Mouse (Mus musculus) heart, embryonic 15.5 days (tissue): ENCODE results near the gene Gm35549. TPM values are rescaled to one million over a fixed set of nuclear protein-coding genes. Genes with fewer than 3 reads are reported as not detected.

Experiments used
- ATAC-seq: fragments of 200-750 bp; cut with Nextera tagmentation; replicated peaks from 2 replicates; pipeline ENCODE4 v1.8.0; 2017; ENCODE audit warnings: low read depth, moderate TSS enrichment; ENCODE audit not compliant: insufficient number of reproducible peaks, insufficient read depth, low FRiP score
- H3K27ac ChIP-seq: fragments of 300-500 bp; sonication (generic); 2 replicates; pipeline ENCODE4 v1.5.1; 2015; ENCODE audit warnings: mild to moderate bottlenecking, inconsistent platforms
- H3K27me3 ChIP-seq: fragments of 300-500 bp; sonication (generic); 2 replicates; pipeline ENCODE4 v1.6.1; 2015; ENCODE audit warnings: inconsistent platforms
- H3K36me3 ChIP-seq: fragments of 300-500 bp; sonication (generic); 2 replicates; pipeline ENCODE4 v1.6.1; 2015; ENCODE audit warnings: mild to moderate bottlenecking, inconsistent platforms
- H3K4me1 ChIP-seq: fragments of 300-500 bp; sonication (generic); replicated peaks from 2 replicates; pipeline ENCODE4 v1.6.1; 2015; ENCODE audit warnings: inconsistent platforms
- H3K4me2 ChIP-seq: fragments of 300-500 bp; sonication (generic); 2 replicates; pipeline ENCODE4 v1.6.1; 2015; ENCODE audit warnings: inconsistent platforms, mild to moderate bottlenecking, moderate library complexity
- H3K4me3 ChIP-seq: fragments of 300-500 bp; sonication (generic); 2 replicates; pipeline ENCODE4 v1.5.1; 2015; ENCODE audit warnings: mild to moderate bottlenecking, inconsistent platforms
- H3K9ac ChIP-seq: fragments of 300-500 bp; sonication (generic); 2 replicates; pipeline ENCODE4 v1.6.1; 2015; ENCODE audit warnings: mild to moderate bottlenecking, inconsistent platforms
- H3K9me3 ChIP-seq: fragments of 300-500 bp; sonication (generic); replicated peaks from 2 replicates; pipeline ENCODE4 v1.6.1; 2016; ENCODE audit warnings: inconsistent platforms
- WGBS: fragments of 180-500 bp; shearing (Covaris S2); methylation state at CpG from one replicate; pipeline ENCODE4 v1.1.7; 2015; ENCODE audit warnings: mixed read lengths; 5-methylcytosine and 5-hydroxymethylcytosine counted together
- polyA plus RNA-seq: library from polyadenylated mRNA; unstranded; fragments of >200 nt; fragmentation: Nextera tagmentation; extraction: Ambion mirVana; gene quantifications from 2 replicates; pipeline ENCODE4 v1.2.1, GENCODE M21; 2015

The Gm35549 gene
- polyA plus RNA-seq, 1 experiment from 2014 or later, result 0.29 TPM

DNA sequence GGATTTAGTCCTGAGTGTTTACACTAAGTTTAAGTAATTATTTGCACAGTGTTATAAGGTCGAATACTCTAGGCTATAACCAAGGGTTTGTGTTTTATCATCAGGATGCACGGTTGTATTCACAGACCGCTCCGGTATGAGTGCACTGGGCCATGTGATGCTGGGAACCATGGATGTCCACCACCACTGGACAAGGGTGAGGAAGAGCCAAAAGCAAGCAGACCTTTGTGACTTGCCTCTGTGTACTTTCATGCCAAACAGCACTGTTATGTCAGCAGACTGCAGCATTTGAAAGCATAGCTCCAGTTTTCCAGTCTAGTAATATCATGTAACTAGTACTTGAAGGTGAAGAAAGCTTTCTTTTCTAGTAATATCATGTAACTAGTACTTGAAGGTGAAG, 17.1 kb downstream of the Gm35549 start:
- 87% methylated on average over 4 of the region's 4 CpGs for WGBS
- Histone ChIP-seq H3K27me3 (no peaks in the 10 kb centered on the region), H3K27ac (no peak overlapping the region), H3K36me3 (peaks cover 37% of the 10 kb centered on the region), H3K4me1 (no peaks in the 10 kb centered on the region), H3K9me3 (no peaks in the 10 kb centered on the region), H3K4me2 (no peak overlapping the region), H3K9ac (no peak overlapping the region), H3K4me3 (no peak overlapping the region)
- ATAC-seq, result no peak

DNA sequence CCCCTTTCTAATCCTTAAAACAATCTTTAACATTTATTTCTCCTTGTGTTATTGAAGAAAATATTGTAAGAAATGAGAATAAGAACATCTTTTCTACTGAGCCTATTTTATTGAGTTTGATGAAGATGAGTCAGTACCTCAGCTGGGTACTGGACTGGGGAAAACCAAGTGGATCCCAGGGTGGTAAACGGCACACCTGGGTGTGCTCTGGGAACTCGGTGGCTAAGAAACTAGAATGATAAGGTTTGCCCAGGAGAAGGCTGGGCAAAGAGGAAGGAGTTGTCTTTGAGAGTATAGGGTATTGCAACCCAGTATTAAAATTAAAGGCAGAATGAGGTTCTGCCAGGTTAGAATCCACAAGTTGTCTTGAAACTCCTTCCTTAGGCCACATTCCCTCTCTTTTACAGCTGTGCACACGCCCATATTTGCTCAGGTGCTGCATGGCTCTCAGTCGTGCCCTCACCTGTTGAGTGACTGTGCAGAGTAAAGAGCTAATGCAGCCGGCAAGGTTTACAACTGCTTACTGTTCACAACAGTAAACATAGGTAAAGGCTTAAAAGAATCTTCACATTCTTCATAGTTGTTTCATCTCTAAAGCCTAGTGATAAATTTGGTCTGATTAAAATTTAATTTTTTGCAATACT, 20.3 kb downstream of the Gm35549 start:
- Histone ChIP-seq H3K9ac (no peak overlapping the region), H3K27ac (no peak overlapping the region), H3K4me2 (no peak overlapping the region), H3K36me3 (peaks cover 42% of the 10 kb centered on the region), H3K27me3 (no peaks in the 10 kb centered on the region), H3K9me3 (no peaks in the 10 kb centered on the region), H3K4me1 (no peaks in the 10 kb centered on the region), H3K4me3 (no peak overlapping the region)
- WGBS, result 81% methylated on average over 5 of the region's 5 CpGs
- no peak for ATAC-seq

DNA sequence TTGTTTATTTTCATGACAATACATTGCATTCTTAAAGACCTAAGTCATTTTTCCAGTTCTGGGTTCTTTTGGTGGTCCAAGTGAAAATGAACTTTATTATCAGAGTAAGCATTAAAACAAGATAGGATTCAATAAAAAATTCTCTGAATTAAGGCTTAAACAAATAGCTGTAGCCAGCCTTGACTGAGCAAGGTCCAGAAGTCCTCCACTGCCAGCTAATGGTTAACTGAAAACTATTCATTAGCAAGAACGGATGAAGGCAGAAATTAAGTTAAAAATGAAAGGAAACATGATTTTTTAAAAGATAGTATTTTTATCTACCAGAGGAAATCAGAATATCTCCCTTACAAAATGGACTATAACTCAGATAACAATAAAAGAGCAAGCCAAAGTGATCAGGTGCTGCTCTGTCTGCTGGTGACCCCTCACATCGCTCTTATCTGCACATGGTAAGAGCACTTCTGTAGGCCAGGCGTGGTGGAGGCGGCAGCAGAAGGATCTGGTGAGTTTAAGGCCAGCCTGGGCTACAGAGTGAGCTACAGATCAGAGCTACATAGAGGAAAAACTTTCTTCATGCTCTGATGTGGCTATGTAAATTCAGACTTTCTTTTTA, 28.5 kb downstream of the Gm35549 start:
- Histone ChIP-seq H3K9me3 (no peaks in the 10 kb centered on the region), H3K4me1 (peaks cover 4% of the 10 kb centered on the region), H3K9ac (no peak overlapping the region), H3K36me3 (peaks cover 14% of the 10 kb centered on the region), H3K4me2 (no peak overlapping the region), H3K4me3 (no peak overlapping the region), H3K27me3 (no peaks in the 10 kb centered on the region), H3K27ac (no peak overlapping the region)
- 68% methylated on average over 4 of the region's 4 CpGs for WGBS
- ATAC-seq, result no peak

DNA sequence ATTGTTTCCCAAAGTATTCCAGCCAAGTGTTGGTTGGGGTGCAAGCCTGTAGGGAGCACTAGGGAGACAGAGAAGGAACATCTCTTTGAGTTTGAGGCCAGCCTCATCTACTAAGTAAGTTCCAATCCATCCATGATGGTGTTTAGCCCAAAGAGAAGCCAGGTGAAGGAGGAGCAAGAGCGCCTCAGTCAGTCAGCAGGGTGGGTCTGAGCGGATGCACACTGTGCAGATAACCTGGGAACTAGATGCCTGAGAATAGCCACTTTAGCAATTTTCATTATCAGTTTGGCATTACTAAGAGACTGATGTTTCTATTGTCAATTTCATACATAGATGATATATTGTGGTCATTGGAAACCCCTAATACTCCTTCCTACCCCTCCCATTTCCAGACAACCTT, 29.1 kb downstream of the Gm35549 start:
- Histone ChIP-seq H3K4me1 (peaks cover 8% of the 10 kb centered on the region), H3K27me3 (no peaks in the 10 kb centered on the region), H3K9me3 (no peaks in the 10 kb centered on the region), H3K36me3 (peaks cover 8% of the 10 kb centered on the region), H3K27ac (no peak overlapping the region), H3K4me2 (no peak overlapping the region), H3K4me3 (no peak overlapping the region), H3K9ac (no peak overlapping the region)
- 94% methylated on average over 2 of the region's 2 CpGs for WGBS
- ATAC-seq, result no peak

DNA sequence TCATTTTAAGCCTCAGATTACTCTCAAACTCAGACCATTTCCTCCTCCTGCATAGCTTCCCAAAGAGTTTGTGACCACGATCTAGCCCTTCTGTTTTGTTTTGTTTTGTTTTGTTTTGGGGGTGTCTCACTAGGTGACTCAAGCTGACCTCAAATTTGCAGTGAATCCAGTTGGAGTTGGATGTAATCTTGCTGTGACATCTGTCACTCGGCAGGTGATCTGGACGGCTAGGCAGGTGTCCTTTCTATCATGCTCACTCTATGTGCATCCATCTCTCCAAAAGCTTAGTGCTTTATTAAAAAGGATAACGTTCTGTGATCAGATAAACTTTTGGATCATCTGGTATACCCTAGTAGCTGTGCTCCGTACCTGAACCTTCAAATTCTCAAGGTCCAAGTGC, 31.4 kb downstream of the Gm35549 start:
- no peak overlapping the region for H3K4me3 ChIP-seq
- H3K4me2 ChIP-seq, result no peak overlapping the region
- no peak overlapping the region for H3K9ac ChIP-seq
- peaks cover 8% of the 10 kb centered on the region for H3K36me3 ChIP-seq
- WGBS, result 79% methylated on average over 5 of the region's 5 CpGs
- H3K4me1 ChIP-seq, result peaks cover 10% of the 10 kb centered on the region
- no peak overlapping the region for H3K27ac ChIP-seq
- H3K9me3 ChIP-seq, result no peaks in the 10 kb centered on the region
- no peaks in the 10 kb centered on the region for H3K27me3 ChIP-seq
- no peak for ATAC-seq

DNA sequence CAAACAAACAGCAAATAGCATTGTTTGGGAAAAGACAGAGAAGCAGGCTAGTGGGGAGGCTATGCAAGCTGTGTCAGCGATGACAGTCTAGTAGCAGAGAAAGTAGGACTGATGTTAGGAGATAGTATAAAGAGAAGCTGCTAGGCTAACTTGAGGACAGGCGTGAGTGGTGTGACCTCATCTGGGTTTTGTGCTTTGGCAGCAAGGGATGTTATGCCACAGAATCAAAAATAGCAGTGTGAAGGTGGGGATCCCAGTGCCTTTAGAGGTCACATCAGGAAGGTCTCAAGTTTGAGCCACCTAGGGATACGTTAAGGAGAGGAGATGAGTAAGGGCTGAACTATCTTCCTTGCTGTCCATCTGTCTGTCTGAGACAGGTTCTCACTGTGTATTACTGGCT, 33.6 kb downstream of the Gm35549 start:
- Histone ChIP-seq H3K36me3 (peaks cover 8% of the 10 kb centered on the region), H3K9me3 (no peaks in the 10 kb centered on the region), H3K27ac (0 out of 2 replicates have a peak overlapping the region, but pooled peaks have one; percentile 9), H3K9ac (no peak overlapping the region; the same call in 1 of the 2 replicates), H3K4me3 (no peak overlapping the region), H3K4me1 (peaks cover 20% of the 10 kb centered on the region), H3K27me3 (no peaks in the 10 kb centered on the region), H3K4me2 (no peak overlapping the region)
- 43% methylated on average over 3 of the region's 3 CpGs for WGBS
- no peak; the same call in 1 of the 2 replicates for ATAC-seq

DNA sequence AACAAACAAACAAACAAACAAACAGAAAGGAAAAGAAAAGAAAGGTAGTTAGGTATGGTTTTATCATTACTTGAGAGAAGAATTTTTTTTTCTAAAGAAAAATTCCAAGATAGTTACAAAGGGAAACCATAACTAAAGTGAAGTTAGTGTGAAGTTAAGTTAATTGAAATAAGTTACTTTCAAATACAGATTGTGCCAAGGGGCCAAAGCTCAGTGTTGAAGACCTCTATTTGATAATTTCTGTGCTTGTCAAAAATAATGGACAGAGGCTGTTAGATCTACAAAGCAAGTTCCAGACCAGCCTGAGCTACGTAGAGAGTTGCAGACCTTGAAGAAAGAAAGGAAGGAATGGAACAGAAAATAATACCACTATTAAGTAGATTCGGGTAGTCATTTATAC, 36.6 kb downstream of the Gm35549 start:
- H3K27ac ChIP-seq, result no peak overlapping the region
- H3K9ac ChIP-seq, result no peak overlapping the region
- H3K4me2 ChIP-seq, result no peak overlapping the region
- no peaks in the 10 kb centered on the region for H3K9me3 ChIP-seq
- H3K27me3 ChIP-seq, result no peaks in the 10 kb centered on the region
- peaks cover 20% of the 10 kb centered on the region for H3K4me1 ChIP-seq
- WGBS, result 87% methylated on average over 2 of the region's 2 CpGs
- no peak for ATAC-seq
- no peaks in the 10 kb centered on the region for H3K36me3 ChIP-seq
- H3K4me3 ChIP-seq, result no peak overlapping the region

DNA sequence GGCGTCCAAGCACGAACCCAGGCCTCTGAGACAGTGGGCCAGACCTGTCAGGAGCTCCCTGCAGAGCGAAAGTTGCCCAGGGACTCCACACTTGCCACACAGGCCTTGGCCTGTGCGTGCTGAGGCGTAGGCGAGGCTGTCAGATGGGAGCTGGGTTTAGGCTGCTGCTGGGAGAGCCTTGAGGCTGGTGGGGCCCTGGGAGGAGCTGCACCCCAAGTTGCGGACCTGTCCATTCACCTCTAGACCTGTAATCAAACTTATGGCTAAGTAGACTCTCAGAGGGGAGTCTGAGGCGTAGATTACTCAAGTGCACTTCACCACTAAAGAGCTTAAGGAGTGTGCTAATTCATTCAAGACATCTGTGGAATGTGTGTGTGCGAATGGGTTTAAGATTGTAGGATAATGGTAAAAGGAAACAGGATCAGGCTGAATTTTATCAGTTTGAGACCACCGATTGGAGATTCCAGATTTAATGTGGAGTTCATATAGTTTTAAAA, 37.9 kb downstream of the Gm35549 start:
- Histone ChIP-seq H3K4me1 (peaks cover 20% of the 10 kb centered on the region), H3K9me3 (no peaks in the 10 kb centered on the region), H3K4me3 (peak overlapping the region; percentile 81), H3K36me3 (no peaks in the 10 kb centered on the region), H3K27ac (peak overlapping the region; percentile 96), H3K27me3 (no peaks in the 10 kb centered on the region), H3K4me2 (peak overlapping the region; percentile 93), H3K9ac (peak overlapping the region; percentile 80)
- no peak for ATAC-seq
- WGBS, result 7% methylated on average over 10 of the region's 10 CpGs

DNA sequence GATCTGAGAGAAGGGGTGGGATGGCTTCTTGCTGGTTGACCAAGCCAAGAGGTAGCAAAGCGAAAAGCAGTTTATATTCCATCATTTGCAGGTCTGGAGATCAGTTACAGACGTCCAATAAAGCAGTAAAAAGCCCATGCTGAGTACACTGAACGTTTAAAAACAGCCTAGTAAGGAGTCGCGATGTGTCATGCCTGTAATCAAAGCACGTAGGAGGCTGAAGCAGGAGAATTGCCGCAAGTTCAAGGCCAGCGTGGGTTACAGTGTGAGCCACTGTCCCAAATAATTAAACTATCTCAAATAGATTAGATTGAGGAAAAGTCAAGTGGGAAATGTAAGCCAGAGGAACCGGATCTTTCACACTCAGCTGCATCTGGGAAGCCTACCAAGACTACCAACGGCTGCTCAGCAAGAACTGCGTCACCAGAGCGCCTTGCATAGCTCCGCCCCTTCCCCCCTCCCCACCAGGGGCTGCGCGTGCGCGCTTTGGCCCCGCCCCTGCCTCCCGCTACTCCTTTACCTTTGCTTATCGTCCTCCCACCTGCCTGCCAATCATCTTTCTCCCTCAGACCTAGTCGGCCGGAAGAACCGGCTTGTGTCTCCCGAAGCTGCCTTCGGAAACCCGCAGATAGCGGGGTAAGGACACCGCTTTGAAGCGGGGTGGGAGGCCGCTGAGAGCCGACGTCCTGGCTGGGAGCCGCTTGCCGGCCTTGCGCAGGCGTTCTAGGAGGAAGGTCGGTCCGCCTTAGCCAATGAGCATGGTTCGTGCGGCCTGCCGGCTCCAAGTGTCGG, 38.6 kb downstream of the Gm35549 start, which contains the start of gene Tcaim:
Tcaim (plus strand) TSS at position 487 of the 792 bp plus-strand sequence.
- peak; percentile 96 for ATAC-seq
- H3K27ac ChIP-seq, result peak within 1 kb of the TSS; percentile 96
- peaks cover 15% of the 10 kb centered on the region for H3K4me1 ChIP-seq
- H3K4me3 ChIP-seq, result peak within 1 kb of the TSS; percentile 81
- no peaks in the 10 kb centered on the region for H3K9me3 ChIP-seq
- peak within 1 kb of the TSS; percentile 80 for H3K9ac ChIP-seq
- H3K36me3 ChIP-seq, result no peaks in the 10 kb centered on the region
- H3K27me3 ChIP-seq, result no peaks in the 10 kb centered on the region
- peak within 1 kb of the TSS; percentile 93 for H3K4me2 ChIP-seq
- 7% methylated on average over 42 of the region's 42 CpGs for WGBS

DNA sequence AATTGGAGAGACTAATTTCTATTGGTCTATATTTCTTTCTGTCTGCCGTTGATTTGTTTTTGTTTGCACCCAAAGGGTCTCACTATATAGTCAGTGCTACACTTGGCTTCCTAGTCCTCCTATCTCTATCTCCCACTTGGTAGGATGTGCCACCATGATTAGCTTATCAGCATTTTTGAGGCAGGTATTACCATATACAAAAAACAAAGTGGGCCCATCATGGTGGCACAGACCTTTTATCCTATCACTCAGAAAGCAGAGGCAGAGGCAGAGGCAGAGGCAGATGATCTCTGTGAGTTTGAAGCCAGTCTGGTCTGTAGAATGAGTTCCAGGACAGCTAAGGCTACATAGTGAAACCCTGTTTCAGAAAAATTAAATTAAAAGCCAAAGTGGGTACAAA, 57.3 kb downstream of the Gm35549 start:
- Histone ChIP-seq H3K36me3 (no peaks in the 10 kb centered on the region), H3K4me2 (no peak overlapping the region), H3K4me1 (no peaks in the 10 kb centered on the region), H3K9ac (no peak overlapping the region), H3K9me3 (no peaks in the 10 kb centered on the region), H3K27ac (no peak overlapping the region), H3K4me3 (no peak overlapping the region), H3K27me3 (no peaks in the 10 kb centered on the region)
- ATAC-seq, result no peak
- WGBS, result 82% methylated on average over 1 of the region's 1 CpGs

DNA sequence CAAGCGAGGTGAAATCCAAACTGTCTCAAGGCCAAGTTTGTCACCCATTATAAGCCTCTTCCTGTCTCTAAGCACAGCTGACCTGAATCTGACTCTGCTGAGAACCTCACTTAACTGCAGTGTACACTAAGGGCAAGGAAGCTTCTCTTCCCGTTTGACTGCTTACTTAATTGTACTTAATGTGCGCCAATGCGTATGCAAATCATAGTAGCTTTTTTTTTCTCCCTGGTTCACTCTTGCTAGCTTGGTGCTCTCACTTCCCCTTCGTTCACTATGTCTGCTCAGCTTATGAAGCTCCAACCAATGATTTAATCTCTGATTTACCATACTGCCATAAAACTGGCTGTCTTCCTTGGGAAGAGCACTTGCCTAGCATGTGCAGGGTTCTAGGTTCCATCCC, 58.6 kb downstream of the Gm35549 start:
- H3K27ac ChIP-seq, result no peak overlapping the region
- no peaks in the 10 kb centered on the region for H3K27me3 ChIP-seq
- H3K36me3 ChIP-seq, result no peaks in the 10 kb centered on the region
- no peaks in the 10 kb centered on the region for H3K4me1 ChIP-seq
- H3K9me3 ChIP-seq, result no peaks in the 10 kb centered on the region
- no peak overlapping the region for H3K9ac ChIP-seq
- ATAC-seq, result no peak
- H3K4me3 ChIP-seq, result no peak overlapping the region
- H3K4me2 ChIP-seq, result no peak overlapping the region
- 74% methylated on average over 5 of the region's 5 CpGs for WGBS
